Mouse (Mus musculus): Measurements from ENCODE around the gene Mrrf.

Gene Mrrf

DNA sequence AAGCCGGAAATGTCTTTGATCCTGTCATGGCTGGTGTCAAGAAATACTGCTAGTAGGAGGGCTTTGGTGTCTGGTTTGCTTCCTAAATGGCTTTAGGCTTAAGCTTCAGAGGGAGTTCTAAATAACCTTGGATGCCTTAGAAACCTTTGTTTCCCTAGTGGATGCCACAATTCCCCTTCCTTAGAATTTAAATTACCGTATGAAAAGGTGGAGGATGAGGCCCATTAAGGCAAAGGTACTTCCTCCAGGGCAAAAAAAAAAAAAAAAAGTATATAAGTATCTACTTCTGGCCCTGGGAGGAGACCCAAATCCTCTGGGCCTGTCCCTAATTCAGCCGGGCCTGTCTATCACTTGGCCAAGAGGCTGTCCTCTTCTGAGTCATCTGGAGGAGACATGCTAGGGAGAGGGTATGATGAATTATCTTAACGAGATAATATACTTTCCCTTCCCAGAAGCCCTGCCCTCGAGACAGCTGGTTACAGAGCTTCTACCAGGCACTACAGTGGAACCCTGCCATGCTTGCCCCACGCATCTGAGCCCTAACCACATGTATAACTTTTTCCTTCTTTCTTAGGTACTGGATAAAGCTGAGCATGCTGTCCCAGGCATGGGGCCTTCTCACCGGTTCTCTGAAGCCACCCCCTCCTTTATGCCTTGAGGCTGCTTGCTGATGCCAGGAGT lies 86.1 kb downstream of the Mrrf start:
- no peak for ATAC-seq (ENCODE audit: insufficient number of reproducible peaks, low FRiP score, low TSS enrichment)

DNA sequence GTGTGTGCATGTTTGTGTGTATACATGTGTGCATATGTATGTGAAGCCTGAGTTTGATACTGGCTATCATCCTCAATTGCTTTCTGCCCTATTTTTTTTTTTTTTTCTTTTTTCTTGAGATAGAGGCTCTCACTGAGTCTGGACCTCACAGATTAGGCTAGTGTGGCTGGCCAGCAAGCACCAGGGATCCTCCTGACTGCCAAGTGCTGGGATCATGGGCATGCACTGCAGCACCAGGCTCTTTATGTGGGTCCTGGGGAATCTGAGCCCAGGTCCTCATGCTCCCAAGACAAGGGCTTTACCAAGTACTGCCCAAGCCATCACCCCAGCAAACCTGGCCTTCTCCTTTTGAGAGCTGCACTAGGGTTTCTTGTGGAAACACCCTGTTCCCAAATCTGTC lies 87.2 kb downstream of the Mrrf start:
- ATAC-seq (ENCODE audit: insufficient number of reproducible peaks, low FRiP score, low TSS enrichment), result no peak

DNA sequence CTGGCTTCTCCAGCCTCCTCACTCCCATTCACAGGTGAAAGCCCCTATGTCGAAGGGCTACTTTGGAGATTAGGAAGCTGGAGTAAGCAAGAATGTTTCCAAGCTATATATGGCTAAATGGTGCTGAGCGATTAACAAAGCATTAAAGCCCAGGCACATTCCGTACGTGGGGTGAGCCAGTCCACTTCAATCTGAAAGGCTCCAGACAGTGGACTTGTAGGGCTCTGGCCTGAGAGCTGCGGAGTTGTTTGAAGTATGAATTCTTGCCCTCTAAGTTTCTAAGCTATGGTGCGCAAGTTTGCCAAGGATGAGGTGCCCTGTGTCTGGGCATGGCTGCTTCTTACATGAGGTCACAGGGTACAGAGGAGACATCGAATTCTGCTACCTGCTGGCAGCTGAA lies 88.0 kb downstream of the Mrrf start:
- ATAC-seq (ENCODE audit: insufficient number of reproducible peaks, low FRiP score, low TSS enrichment), result no peak

DNA sequence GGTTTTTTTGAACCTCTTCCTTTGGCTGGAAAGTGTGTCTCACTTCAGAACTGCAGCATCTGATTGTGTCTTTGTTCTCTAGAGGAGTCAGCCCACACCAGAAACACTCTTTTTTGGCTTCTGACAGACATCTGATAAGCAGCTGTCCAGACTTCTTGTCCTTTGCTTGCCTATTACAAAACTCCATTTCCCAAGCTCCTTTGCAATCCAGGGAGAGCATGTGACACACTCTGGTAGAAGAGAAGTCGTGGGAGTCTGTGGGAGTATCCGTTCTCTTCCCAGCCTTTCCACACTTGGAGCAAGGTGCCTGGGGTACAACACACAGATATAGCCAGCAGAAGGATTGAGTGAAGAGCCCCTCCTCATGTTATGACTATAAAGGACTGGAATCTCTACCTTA lies 88.4 kb downstream of the Mrrf start:
- ATAC-seq (ENCODE audit: insufficient number of reproducible peaks, low FRiP score, low TSS enrichment), result no peak

DNA sequence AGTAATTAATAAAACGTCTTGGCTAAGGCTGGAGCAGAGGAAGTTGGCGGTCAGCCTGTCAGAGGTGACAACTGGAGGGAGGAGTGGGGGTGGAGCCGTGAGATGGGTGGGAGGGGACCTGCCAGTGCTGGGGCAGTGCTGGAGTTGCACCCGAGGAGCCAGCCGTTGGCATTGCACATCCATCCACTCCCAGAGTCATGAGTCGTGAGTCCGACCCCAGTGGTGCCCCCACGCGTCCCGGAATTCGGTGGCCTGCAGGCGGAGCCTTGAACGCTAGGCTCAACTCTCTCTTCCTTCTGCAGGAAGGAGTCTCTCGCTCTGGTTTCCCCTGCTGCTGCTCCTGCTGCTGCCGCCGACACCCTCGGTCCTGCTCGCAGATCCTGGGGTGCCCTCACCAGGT lies 94.2 kb downstream of the Mrrf start, which contains the start of gene Ptgs1:
Ptgs1 (plus strand) TSS at position 61 of the 400 bp plus-strand sequence.
- no peak for ATAC-seq (ENCODE audit: insufficient number of reproducible peaks, low FRiP score, low TSS enrichment)

DNA sequence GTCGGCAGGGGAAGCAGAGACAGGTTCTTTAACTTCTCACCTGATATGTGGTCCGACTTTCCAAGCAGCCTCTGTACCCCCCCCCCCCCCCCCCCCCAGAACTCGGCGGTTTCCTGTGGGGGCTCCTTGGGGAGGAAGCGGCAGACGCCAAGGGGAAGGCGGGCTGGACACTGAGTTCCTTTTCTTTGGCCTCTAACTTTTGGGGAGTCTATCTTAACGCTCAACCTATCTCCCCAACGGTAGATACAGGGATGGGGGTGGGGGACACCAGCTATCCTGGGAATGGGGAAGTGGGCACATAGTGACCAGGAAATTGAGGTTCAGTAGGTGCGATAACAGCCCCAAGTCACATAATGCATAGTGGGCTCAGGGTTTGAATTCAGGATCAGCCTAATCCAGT lies 94.8 kb downstream of the Mrrf start:
- ATAC-seq (ENCODE audit: insufficient number of reproducible peaks, low FRiP score, low TSS enrichment), result no peak

DNA sequence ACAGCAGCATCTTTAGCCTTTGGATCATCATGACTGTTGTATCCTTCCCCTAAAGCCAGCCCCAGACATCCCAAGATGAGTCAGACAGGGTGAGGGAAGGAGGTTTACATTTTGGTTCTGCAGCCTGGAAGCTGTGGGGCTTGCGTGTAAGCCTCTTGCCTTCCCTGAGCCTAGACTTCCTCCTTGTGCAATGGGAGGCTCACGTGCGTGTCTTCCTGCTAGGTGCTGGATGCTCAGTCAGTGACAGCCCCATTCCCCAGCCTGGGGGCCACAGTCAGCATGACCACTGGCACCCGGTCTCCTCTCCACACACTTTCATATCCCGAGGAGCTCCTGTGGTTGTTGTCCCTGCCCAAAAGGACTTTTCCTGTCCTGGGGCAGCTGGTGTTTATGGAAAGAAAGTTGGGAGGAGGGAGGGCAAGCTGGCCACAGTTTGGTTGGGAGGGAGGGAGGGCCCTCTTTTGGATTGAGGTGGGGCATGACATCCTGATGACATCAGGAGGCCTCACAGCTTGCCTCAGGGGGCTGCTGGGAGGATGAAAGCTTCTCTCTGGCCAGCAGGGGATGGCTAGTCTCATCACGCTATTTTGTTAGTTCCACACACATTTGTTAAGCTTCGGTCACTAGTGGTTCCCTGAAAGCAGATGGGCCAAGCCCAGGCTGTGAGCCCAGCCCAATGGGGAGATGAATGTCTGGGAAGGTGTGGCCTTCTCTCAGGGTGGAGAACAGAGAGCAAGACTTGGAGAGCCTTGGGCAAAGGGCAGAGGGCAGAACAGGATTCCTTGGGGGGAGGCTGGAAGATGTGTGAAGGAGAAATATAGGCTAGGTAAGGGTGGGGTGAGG lies 98.6 kb downstream of the Mrrf start:
- no peak for ATAC-seq (ENCODE audit: insufficient number of reproducible peaks, low FRiP score, low TSS enrichment)

DNA sequence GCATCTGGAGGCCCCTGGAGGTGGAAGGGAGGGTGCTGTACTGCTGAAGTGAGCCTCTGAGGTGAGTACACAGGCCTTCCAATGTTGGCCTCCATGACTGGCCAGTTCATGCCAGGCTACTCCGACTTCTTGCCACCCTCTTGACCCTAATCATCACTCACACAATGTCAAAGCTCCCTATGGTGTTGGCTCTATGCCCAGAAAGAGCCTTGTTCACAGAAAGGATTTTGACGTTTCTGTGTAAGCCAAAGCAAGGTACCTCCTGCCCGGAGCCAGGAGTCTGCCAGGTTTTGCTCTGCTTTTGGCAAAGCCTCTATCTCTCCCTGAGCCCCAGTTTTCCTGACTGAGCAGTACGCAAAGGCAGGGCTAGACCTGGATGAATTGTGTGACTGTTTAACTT lies 99.7 kb downstream of the Mrrf start:
- ATAC-seq (ENCODE audit: insufficient number of reproducible peaks, low FRiP score, low TSS enrichment), result peak; percentile 83

DNA sequence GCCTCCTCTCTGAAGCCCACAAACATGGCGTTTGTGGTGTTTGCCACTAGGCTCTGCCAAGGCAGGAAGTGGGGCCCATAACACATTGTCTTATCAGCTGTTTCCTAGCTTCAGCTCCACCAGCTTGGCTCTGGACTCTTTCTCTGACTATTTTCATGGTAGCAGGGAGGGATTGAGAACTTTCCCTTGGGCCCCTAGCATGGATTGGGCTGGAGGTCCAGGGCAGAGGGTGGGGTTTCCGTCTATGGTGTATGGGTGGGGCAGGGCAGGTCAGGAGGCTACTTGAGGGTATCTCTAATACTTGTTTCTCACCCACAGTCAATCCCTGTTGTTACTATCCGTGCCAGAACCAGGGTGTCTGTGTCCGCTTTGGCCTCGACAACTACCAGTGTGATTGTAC lies 100.7 kb downstream of the Mrrf start:
- ATAC-seq (ENCODE audit: insufficient number of reproducible peaks, low FRiP score, low TSS enrichment), result no peak

DNA sequence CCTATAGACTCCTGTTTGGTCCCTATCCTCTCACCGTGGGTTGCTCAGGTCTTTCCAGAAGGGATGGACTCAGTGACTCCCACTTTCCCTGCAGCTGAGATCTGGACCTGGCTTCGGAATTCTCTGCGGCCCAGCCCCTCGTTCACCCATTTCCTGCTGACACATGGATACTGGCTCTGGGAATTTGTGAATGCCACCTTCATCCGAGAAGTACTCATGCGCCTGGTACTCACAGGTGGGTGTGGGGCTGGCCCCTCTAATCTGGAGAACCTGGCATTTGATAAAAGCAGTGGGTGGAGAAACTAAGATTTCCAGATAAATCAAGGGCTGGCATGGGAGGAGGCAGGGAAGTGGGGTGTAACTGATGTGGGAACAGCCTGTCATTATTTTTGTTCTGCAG lies 101.4 kb downstream of the Mrrf start:
- ATAC-seq (ENCODE audit: insufficient number of reproducible peaks, low FRiP score, low TSS enrichment), result no peak

DNA sequence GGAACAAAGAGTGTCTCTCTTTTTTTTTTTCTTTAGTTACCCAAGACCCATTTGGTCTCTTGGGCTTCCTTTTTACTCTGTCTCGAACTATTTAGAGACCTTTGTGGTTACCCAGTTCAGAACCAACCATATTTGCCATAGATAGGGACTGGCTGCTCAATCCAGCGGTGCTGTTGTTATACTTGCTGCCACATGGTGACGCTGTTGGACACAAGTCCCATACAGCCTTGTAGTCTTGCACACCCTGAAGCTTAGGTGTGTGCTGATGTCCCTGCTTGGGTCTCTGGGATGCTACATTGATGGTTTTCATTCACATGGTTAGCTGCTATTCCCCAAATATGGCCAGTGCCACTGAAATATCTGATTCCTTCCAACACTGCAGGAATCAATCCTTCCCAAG lies 102.3 kb downstream of the Mrrf start:
- ATAC-seq (ENCODE audit: insufficient number of reproducible peaks, low FRiP score, low TSS enrichment), result no peak

DNA sequence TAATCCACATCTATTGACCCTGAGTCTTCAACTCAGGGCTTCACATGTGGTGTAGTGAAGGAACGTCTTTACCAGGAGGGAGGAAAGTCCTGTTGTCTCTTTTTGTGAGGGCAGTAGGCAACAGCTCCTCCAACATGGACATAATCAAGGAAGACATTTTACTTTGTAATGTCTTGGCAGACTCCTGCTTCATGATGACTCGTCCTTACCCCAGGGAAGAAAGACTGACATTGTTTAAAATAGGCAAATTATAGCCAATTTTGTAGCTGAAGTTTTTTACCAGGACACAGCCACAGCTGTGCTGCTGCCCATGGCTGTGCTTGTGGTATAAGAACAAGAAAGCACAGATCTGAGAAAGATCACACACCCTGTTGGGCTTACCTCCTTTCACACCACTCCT lies 102.8 kb downstream of the Mrrf start:
- ATAC-seq (ENCODE audit: insufficient number of reproducible peaks, low FRiP score, low TSS enrichment), result no peak

Measured in cerebellum, adult (tissue).